Mouse (Mus musculus) heart, adult 18-20 months (tissue): ENCODE data around the gene Ago3. TPM values are rescaled to one million over a fixed set of nuclear protein-coding genes. Genes with fewer than 3 reads are reported as not detected.

ENCODE experiments used
- total RNA-seq, 2 experiments: library from RNA; stranded (reverse); gene quantifications; 2 replicates each; pipeline ENCODE4 v1.2.3; 2021

Ago3 gene
- total RNA-seq, 2 experiments from 2014 or later, result 12.5 to 14.4 TPM

Other genes starting within 250 kb of the Ago3 start
- gene Thrap3, start 226.8 kb downstream of the Ago3 start, total RNA-seq, result 100 to 1,000 TPM in 1 of 2 experiments, 10 to 100 TPM in 1; 86.5 to 116 TPM
- gene Map7d1, start 173.2 kb downstream of the Ago3 start, total RNA-seq, result 100 to 1,000 TPM; 240 to 249 TPM
- 10 to 100 TPM; 46.2 to 56.9 TPM for gene Trappc3, start 167.2 kb downstream of the Ago3 start, total RNA-seq
- gene Col8a2, start 142.8 kb downstream of the Ago3 start, total RNA-seq, result under 1 TPM; 0.52 to 0.95 TPM
- 10 to 100 TPM; 10.4 to 12.4 TPM for gene Adprhl2, start 107.9 kb downstream of the Ago3 start, total RNA-seq
- gene Tekt2, start 103.9 kb downstream of the Ago3 start, total RNA-seq, result under 1 TPM; 0.32 to 0.44 TPM
- 10 to 100 TPM; 10.4 to 12.0 TPM for gene Ago1, start 39.0 kb upstream of the Ago3 start, total RNA-seq
- gene Ago4, start 103.9 kb upstream of the Ago3 start, total RNA-seq, result 10 to 100 TPM; 10.2 to 11.5 TPM
- under 1 TPM; 0.20 to 0.41 TPM for gene Clspn, start 127.4 kb upstream of the Ago3 start, total RNA-seq
- gene 5730409E04Rik, start 180.3 kb upstream of the Ago3 start, total RNA-seq, result 10 to 100 TPM; 13.8 to 13.9 TPM
- 100 to 1,000 TPM; 123 to 131 TPM for gene Psmb2, start 248.1 kb upstream of the Ago3 start, total RNA-seq